Mouse (Mus musculus) liver, adult 2 months (tissue): Measurements from ENCODE around the gene Cdca7l.

Source experiments
- CTCF ChIP-seq: fragments of 200-500 bp; IDR thresholded peaks from 2 replicates; pipeline ENCODE4 v1.5.1; 2011; ENCODE audit warnings: low read depth, low read length, control low read depth
- POLR2A ChIP-seq: fragments of 200-500 bp; IDR thresholded peaks from 2 replicates; pipeline ENCODE4 v1.6.1; 2011; ENCODE audit warnings: low read length, control low read depth; ENCODE audit not compliant: insufficient read depth; ENCODE audit errors: extremely low read depth

DNA sequence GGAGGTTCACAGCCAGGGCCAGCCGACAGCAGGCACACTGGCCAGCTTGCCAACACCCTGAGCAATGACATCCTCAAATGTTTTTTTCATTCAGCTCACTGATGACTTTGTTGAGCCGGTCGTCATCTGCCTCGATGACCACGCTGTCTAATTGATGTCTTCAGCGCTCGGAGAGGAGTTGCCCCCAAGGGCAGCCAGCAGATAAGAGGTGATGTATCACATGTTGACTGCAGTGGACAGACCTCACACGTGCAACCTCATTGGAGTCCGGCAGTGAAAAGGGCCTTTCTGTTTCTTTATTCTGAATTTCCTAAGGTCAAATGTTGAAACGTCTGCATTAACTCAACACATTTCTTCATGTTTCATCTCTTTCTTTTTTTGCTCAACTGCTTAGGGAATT, 31.3 kb downstream of the Cdca7l start:
- TF ChIP-seq CTCF (no peak), POLR2A (no peak)
